Mouse (Mus musculus) intestine, postnatal 0 days (tissue): ENCODE results near the gene Mdfic. TPM values are rescaled to one million over a fixed set of nuclear protein-coding genes. Genes with fewer than 3 reads are reported as not detected.

ENCODE experiments used
- ATAC-seq: fragments of 200-750 bp; cut with Nextera tagmentation; 2 replicates; pipeline ENCODE4 v1.8.0; 2017; ENCODE audit warnings: mild to moderate bottlenecking, moderate TSS enrichment, moderate library complexity
- H3K27ac ChIP-seq: fragments of 300-500 bp; sonication (generic); 2 replicates; pipeline ENCODE4 v1.5.1; 2014; ENCODE audit warnings: mild to moderate bottlenecking, low read depth, low read length, moderate library complexity
- H3K27me3 ChIP-seq: fragments of 300-500 bp; sonication (generic); replicated peaks from 2 replicates; pipeline ENCODE4 v1.6.1; 2014; ENCODE audit warnings: low read length, mixed read lengths; ENCODE audit not compliant: control insufficient read depth, insufficient read depth
- H3K36me3 ChIP-seq: fragments of 300-500 bp; sonication (generic); 2 replicates; pipeline ENCODE4 v1.6.1; 2014; ENCODE audit warnings: mild to moderate bottlenecking, moderate library complexity; ENCODE audit not compliant: control insufficient read depth, insufficient read depth
- H3K4me1 ChIP-seq: fragments of 300-500 bp; sonication (generic); replicated peaks from 2 replicates; pipeline ENCODE4 v1.6.1; 2014; ENCODE audit warnings: antibody characterized with exemption, low read length, mixed read lengths; ENCODE audit not compliant: control insufficient read depth, insufficient read depth
- H3K4me2 ChIP-seq: fragments of 300-500 bp; sonication (generic); replicated peaks from 2 replicates; pipeline ENCODE4 v1.6.1; 2014; ENCODE audit warnings: low read depth, mild to moderate bottlenecking, moderate library complexity
- H3K4me3 ChIP-seq: fragments of 300-500 bp; sonication (generic); 2 replicates; pipeline ENCODE4 v1.5.1; 2014; ENCODE audit warnings: low read depth, low read length
- H3K9ac ChIP-seq: fragments of 300-500 bp; sonication (generic); 2 replicates; pipeline ENCODE4 v1.6.1; 2014; ENCODE audit warnings: mild to moderate bottlenecking, low read depth, low read length
- H3K9me3 ChIP-seq: fragments of 300-500 bp; sonication (generic); 2 replicates; pipeline ENCODE4 v1.6.1; 2016; ENCODE audit warnings: mixed run types; ENCODE audit not compliant: control insufficient read depth
- CTCF ChIP-seq: sonication (generic); IDR thresholded peaks from 2 replicates; pipeline ENCODE4 v1.5.1; 2016; ENCODE audit warnings: low read depth, mild to moderate bottlenecking, control low read depth, antibody characterized with exemption, moderate library complexity
- WGBS: fragments of 180-500 bp; shearing (Covaris S2); extraction: QIAGEN DNeasy Blood & Tissue Kit; methylation state at CpG from one replicate; pipeline ENCODE4 v1.1.7; 2014; 5-methylcytosine and 5-hydroxymethylcytosine counted together
- polyA plus RNA-seq: library from polyadenylated mRNA; unstranded; fragments of >200 nt; fragmentation: Nextera tagmentation; extraction: Ambion mirVana; gene quantifications from 2 replicates; pipeline ENCODE4 v1.2.1, GENCODE M21; 2015

Gene Mdfic
- polyA plus RNA-seq, 1 experiment from 2014 or later = 2.3 TPM

- 78% methylated on average over 6 of the region's 6 CpGs for WGBS
- Histone ChIP-seq H3K4me3 (no peak overlapping the region), H3K4me1 (no peaks in the 10 kb centered on the region), H3K9me3 (no peaks in the 10 kb centered on the region), H3K9ac (no peak overlapping the region), H3K27ac (no peak overlapping the region), H3K27me3 (no peaks in the 10 kb centered on the region), H3K4me2 (no peak overlapping the region), H3K36me3 (no peaks in the 10 kb centered on the region)
- ATAC-seq = no peak
- TF ChIP-seq CTCF = no peak
These were observed 6.0 kb downstream of the Mdfic start for GRCm38 (mm10) chr6:15726422-15726821.

- Histone ChIP-seq H3K4me1 (no peaks in the 10 kb centered on the region), H3K27ac (no peak overlapping the region), H3K4me3 (no peak overlapping the region), H3K9ac (no peak overlapping the region), H3K36me3 (no peaks in the 10 kb centered on the region), H3K4me2 (no peak overlapping the region), H3K9me3 (no peaks in the 10 kb centered on the region), H3K27me3 (no peaks in the 10 kb centered on the region)
- ATAC-seq = no peak
- TF ChIP-seq CTCF = no peak
- 52% methylated on average over 4 of the region's 4 CpGs for WGBS
These were observed 7.4 kb downstream of the Mdfic start for GRCm38 (mm10) chr6:15727681-15728410.

- no peak overlapping the region for H3K27ac ChIP-seq
- whole genome bisulfite sequencing = 87% methylated on average over 6 of the region's 6 CpGs
- H3K4me2 ChIP-seq = no peak overlapping the region
- H3K9me3 ChIP-seq = no peaks in the 10 kb centered on the region
- no peak overlapping the region for H3K4me3 ChIP-seq
- no peaks in the 10 kb centered on the region for H3K36me3 ChIP-seq
- no peak for ATAC-seq
- no peak for TF ChIP-seq CTCF
- no peaks in the 10 kb centered on the region for H3K27me3 ChIP-seq
- no peaks in the 10 kb centered on the region for H3K4me1 ChIP-seq
- no peak overlapping the region for H3K9ac ChIP-seq
These were observed 8.6 kb downstream of the Mdfic start for GRCm38 (mm10) chr6:15728844-15729577.

GRCm38 (mm10) chr6:15730258-15730657, 9.8 kb downstream of the Mdfic start:
- H3K4me1 ChIP-seq = no peaks in the 10 kb centered on the region
- H3K27me3 ChIP-seq = no peaks in the 10 kb centered on the region
- no peak overlapping the region for H3K9ac ChIP-seq
- no peak for ATAC-seq
- H3K27ac ChIP-seq = no peak overlapping the region
- H3K36me3 ChIP-seq = no peaks in the 10 kb centered on the region
- no peak overlapping the region for H3K4me2 ChIP-seq
- TF ChIP-seq CTCF = no peak
- no peaks in the 10 kb centered on the region for H3K9me3 ChIP-seq
- 83% methylated on average over 2 of the region's 2 CpGs for WGBS
- H3K4me3 ChIP-seq = no peak overlapping the region

GRCm38 (mm10) chr6:15730666-15731065, 10.2 kb downstream of the Mdfic start:
- 76% methylated on average over 4 of the region's 4 CpGs for WGBS
- Histone ChIP-seq H3K36me3 (no peaks in the 10 kb centered on the region), H3K27ac (no peak overlapping the region), H3K4me2 (no peak overlapping the region), H3K27me3 (no peaks in the 10 kb centered on the region), H3K9ac (no peak overlapping the region), H3K4me3 (no peak overlapping the region), H3K9me3 (no peaks in the 10 kb centered on the region), H3K4me1 (no peaks in the 10 kb centered on the region)
- ATAC-seq = no peak
- TF ChIP-seq CTCF = no peak

- WGBS = 61% methylated on average over 7 of the region's 7 CpGs
- no peaks in the 10 kb centered on the region for H3K27me3 ChIP-seq
- TF ChIP-seq CTCF = no peak
- H3K36me3 ChIP-seq = no peaks in the 10 kb centered on the region
- H3K4me1 ChIP-seq = no peaks in the 10 kb centered on the region
- no peak overlapping the region for H3K27ac ChIP-seq
- H3K4me3 ChIP-seq = no peak overlapping the region
- H3K9me3 ChIP-seq = no peaks in the 10 kb centered on the region
- no peak overlapping the region for H3K9ac ChIP-seq
- H3K4me2 ChIP-seq = no peak overlapping the region
- no peak for ATAC-seq
These were observed 11.0 kb downstream of the Mdfic start for GRCm38 (mm10) chr6:15731452-15731851.
